Mouse (Mus musculus): ENCODE results near the gene Ptpn6. TPM values are rescaled to one million over a fixed set of nuclear protein-coding genes. Genes with fewer than 3 reads are reported as not detected.

The Ptpn6 gene
- polyA plus RNA-seq, 1 experiment: 18.2 TPM

- DNase-seq (ENCODE audit: low spot score): peak; percentile 72
Measured at GRCm38 (mm10) chr6:124755831-124756595, 17.5 kb upstream of the Ptpn6 start, which contains the start of the genes Gm45234 and Atn1. Gene Gm45234, minus strand, starts transcription at chr6:124756021. Gene Atn1, minus strand, starts transcription at chr6:124756524.

- no peak for DNase-seq (ENCODE audit: low spot score)
Measured at GRCm38 (mm10) chr6:124755306-124755705, 16.8 kb upstream of the Ptpn6 start.

- DNase-seq (ENCODE audit: low spot score): no peak
Measured at GRCm38 (mm10) chr6:124753861-124754260, 15.3 kb upstream of the Ptpn6 start.

- DNase-seq (ENCODE audit: low spot score): no peak
Measured at GRCm38 (mm10) chr6:124750405-124750804, 11.9 kb upstream of the Ptpn6 start.

- DNase-seq (ENCODE audit: low spot score): no peak
Measured at GRCm38 (mm10) chr6:124746654-124747632, 8.4 kb upstream of the Ptpn6 start.

- no peak for DNase-seq (ENCODE audit: low spot score)
Measured at GRCm38 (mm10) chr6:124746296-124746605, 7.7 kb upstream of the Ptpn6 start.

GRCm38 (mm10) chr6:124745490-124746295 lies 7.2 kb upstream of the Ptpn6 start:
- DNase-seq (ENCODE audit: low spot score): peak; percentile 92

- peak; percentile 51 for DNase-seq (ENCODE audit: low spot score)
Measured at GRCm38 (mm10) chr6:124744755-124745321, 6.3 kb upstream of the Ptpn6 start.

GRCm38 (mm10) chr6:124743647-124744046 lies 5.1 kb upstream of the Ptpn6 start:
- no peak for DNase-seq (ENCODE audit: low spot score)

- DNase-seq (ENCODE audit: low spot score): no peak
Measured at GRCm38 (mm10) chr6:124742839-124743514, 4.5 kb upstream of the Ptpn6 start.

- DNase-seq (ENCODE audit: low spot score): no peak
Measured at GRCm38 (mm10) chr6:124741842-124742241, 3.3 kb upstream of the Ptpn6 start.

- DNase-seq (ENCODE audit: low spot score): peak; percentile 81
Measured at GRCm38 (mm10) chr6:124740888-124741761, 2.6 kb upstream of the Ptpn6 start, which contains the start of gene Grcc10. Gene Grcc10, minus strand, starts transcription at chr6:124741374.

- no peak for DNase-seq (ENCODE audit: low spot score)
Measured at GRCm38 (mm10) chr6:124740211-124740887, 1.8 kb upstream of the Ptpn6 start.

- no peak for DNase-seq (ENCODE audit: low spot score)
Measured at GRCm38 (mm10) chr6:124739231-124739796, 800 bp upstream of the Ptpn6 start.

- no peak for DNase-seq (ENCODE audit: low spot score)
Measured at GRCm38 (mm10) chr6:124737040-124737439, 1.5 kb downstream of the Ptpn6 start.

GRCm38 (mm10) chr6:124734417-124734816 lies 4.1 kb downstream of the Ptpn6 start:
- no peak for DNase-seq (ENCODE audit: low spot score)

GRCm38 (mm10) chr6:124732476-124733370 lies 5.8 kb downstream of the Ptpn6 start:
- no peak for DNase-seq (ENCODE audit: low spot score)

GRCm38 (mm10) chr6:124731038-124731437 lies 7.5 kb downstream of the Ptpn6 start:
- no peak for DNase-seq (ENCODE audit: low spot score)

All from urinary bladder, adult 2 months (tissue).